Mouse (Mus musculus) naive thymus-derived CD4-positive, alpha-beta T cell, adult 2 months (primary cell): ENCODE results near the gene Zfp651.

ENCODE experiments used
- DNase-seq: peaks from one replicate; pipeline ENCODE4 v3.0.0-alpha.2; 2011; ENCODE audit warnings: low read depth

Zfp651 gene

DNA sequence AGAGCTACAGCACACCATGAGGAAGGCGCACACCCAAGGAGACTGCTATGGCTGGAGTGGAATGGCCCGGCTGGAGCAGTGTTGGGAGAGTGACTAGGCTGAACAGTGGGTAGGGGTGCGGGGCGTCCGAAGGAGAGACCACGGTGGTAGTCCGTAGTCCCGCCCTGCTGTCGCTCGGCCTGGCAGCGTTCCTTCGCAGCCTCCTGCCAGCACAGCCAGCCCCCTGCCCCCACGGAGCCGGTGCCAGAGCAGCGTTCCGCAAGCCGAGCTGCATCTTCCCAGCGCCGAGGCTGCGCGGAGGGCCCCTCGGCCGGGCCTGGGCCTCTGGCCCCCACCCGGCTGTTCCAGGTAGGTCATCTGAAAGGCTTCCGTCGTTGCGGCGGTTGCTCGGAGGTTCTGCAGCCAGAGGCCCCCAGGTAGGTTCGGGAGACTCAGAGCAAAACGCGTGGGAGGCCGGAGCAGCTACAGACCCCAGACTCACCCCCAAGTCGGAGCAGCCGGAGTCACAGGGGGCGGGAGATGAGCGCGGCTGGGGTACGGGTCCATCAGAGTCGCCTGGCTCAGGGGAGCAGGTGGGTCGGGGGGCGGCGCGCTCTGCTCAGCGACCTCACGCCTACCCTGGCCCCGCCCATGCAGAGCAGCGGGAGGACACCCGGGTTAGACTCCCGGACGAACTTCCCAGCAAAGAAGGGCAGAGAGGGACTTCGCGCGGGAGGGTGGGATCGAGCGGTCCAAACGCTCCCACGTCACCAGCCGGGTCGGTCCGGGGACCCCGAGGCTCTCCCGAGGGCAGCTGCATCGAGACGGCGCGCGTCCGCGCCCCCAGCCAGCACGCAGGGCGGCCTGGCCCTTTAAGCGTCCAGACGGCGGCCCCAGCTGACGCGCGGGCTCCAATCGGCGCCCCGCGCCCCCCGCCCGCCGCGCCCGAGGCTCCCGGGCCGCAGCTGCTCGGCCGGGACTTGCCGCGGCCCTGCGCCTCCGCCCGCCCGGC, at the start of gene Zfp651:
Zfp651 (plus strand) TSS at position 240 of the 991 bp plus-strand sequence.
- peak; percentile 33 for DNase-seq

DNA sequence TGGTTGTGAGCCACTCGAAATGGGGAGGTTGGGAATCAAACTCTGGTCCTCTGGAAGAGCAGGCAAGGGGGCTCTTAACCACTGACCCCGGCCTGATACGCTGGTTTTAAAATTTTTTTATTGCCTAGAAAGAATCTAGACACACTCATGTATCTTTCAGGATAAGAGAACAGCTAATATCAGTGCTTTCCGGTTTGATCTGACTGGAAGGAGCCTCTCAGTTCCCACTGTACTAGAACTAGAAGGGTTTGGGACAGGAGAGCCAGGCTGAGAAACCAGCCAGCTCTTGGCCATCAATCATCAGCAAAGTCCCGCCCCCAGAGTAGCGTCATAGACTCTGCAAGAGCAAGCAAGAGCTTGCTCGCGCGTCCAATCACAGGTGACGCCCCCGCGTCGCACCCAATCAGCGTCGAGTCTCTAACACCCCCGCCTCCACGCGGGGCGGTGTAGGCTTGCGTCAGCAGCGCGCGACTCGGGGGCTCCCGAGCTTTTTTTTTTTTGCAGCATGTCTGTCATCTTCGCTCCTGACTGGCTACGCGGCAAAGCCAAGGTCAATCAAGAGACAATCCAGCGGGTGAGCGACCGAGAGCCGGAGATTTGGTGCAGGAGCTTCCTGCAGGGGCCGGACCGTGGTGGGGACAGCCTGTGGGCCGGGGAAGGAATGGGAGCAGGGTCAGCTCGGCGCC, 49.1 kb upstream of the Zfp651 start, which contains the start of gene Ss18l2:
Ss18l2 (plus strand) TSS at position 432 of the 686 bp plus-strand sequence.
- DNase-seq, result peak; percentile 99

DNA sequence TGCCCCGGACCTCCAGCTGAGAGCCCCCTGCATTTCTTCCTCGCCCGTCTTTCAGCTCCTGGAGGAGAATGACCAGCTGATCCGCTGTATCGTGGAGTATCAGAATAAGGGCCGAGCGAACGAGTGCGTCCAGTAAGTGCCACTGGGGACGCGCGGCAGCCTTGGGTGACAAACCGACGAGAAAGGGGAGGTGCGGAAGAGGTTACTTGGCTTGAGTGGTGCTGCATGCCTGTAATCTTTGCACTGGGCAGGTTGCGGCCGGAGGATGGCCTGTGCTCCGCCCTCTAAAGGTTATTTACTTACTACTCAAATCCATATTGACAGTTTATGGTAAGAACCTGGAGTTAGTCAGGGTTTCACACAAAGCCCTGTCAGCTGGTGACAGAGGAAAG, 48.5 kb upstream of the Zfp651 start:
- no peak for DNase-seq

DNA sequence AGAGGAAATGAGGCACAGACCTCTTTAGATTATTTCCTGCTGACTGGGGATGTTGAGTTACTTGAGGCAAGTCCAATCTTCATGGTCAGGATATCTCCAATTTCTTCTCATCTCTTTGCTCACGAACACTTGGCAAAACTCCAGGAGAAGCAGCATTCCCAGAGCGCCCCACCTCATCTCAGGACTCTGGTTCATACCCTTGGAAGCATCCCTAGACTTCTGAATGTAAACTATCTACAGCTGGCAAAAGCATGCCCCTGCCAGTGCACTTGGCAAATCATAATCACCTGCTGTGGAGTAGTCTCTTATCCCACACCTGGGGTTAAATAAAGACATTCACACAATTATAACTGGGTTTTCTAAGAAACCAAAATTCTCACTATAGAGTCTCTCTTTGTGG, 42.1 kb upstream of the Zfp651 start:
- DNase-seq, result no peak

DNA sequence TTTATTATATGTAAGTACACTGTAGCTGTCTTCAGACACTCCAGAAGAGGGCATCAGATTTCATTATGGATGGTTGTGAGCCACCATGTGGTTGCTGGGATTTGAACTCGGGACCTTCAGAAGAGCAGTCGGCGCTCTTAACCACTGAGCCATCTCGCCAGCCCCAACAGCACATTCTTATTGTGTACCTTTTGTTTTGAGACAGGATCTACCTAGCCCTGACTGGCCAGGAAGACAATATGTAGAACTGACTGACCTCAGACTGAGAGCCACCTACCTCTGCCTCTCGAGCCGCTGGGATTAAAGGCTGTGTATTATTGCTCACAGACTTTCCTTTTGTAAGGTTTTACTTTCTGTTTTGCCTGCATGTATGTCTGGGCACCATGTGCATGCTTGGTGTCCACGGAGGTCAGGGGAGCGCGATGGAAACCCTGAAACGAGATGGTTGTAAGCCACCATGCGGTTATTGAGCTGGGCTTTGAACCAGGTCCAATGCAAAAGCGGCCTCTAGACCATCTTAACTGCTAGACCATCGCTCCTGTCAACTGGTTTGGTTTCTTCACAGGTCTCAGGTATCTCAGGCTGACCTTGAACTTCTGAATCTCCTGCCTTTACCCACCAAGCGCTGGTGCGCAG, 40.9 kb upstream of the Zfp651 start:
- no peak for DNase-seq

DNA sequence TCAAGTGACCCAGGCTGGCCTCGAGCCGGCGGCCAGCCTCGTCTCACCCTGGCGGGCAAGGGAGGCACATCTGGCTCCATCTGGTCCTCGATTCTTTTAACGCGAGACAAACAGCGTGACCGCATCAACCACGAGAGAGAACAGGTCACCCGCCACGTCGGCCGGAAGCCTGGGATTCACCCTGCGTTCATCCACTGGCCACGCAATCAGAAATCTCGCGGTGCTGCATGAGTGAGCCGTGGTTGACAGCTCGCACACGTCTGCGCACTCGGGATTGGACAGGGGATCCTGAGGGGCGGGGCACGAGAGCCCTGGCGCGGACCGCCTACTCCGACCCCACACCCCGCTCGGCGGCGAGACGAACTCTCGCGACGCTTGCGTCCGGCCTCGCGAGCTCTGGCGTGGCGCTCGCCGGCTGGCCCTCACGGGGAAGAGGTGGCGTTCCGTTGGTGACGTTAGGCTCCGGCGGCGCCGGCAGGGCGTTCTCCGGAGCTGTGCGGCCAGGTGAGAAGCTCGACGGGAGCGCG, 40.3 kb upstream of the Zfp651 start, which contains the start of gene Nktr:
Nktr (plus strand) TSS at position 378 of the 527 bp plus-strand sequence.
- DNase-seq, result peak; percentile 98

DNA sequence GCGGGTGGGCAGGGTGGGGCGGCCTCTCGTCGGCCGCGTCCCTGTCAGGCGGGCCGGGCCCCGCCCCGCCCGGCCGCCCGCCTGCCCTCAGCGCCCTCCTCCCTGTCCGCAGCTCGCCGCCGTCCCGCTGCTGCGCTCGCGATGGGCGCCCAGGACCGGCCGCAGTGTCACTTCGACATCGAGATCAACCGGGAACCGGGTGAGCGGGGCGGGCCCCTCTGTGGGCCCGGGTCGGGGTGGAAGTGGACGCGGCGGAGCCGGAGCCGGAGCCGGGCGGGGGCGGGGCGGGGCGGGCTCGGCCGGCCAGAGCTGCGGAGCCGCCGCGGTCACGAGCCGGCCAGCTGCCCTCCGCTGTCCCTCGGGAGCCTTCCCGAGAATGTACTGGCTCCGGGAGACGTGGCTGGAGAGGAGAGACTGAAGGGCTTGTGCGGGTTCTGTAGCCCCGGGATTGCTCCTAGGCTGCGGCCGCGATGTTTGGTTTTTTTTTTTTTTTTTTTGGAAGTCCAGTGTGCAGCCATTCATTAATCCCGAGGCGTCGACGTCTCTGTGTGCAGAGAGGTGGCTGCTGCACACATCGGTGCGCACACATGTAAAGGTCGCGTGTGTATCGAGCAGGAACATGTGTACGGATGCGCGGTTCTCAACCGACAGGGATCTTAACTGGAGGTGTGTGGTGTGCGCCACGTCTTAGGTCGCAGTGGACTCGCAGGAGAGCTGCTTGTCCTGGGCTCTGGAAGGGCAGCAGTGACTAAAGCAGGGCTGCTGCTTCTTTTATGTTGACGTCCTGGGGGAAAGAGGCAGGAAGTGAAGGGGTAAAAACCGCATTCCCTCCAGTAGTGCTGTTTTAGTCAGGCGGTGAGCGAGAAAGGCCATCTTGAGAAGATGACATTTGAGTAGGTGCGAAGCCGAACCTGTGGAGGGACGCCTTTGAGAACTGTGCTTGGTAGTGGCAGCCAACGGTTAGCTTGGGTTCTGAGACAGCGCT, 39.5 kb upstream of the Zfp651 start:
- peak; percentile 76 for DNase-seq

DNA sequence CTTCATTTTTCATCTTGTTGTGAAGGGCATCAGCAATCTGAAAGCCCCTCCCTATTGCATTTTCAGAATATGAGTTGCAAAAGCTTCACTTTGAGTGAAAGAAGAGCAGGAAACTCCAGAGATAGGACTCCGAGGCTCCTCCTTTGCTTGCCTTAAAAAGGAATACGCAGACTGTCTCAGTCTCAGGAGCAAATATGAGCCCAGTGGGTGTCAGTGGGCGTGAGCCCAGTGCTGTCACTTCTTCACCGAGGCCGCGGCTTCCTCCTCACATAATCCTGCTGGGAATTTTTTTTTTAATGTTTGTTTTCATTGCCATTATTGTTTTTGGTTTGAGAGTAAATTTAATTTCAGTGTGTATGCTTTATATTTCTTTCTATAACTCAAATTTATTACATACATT, 18.6 kb upstream of the Zfp651 start:
- DNase-seq, result no peak

DNA sequence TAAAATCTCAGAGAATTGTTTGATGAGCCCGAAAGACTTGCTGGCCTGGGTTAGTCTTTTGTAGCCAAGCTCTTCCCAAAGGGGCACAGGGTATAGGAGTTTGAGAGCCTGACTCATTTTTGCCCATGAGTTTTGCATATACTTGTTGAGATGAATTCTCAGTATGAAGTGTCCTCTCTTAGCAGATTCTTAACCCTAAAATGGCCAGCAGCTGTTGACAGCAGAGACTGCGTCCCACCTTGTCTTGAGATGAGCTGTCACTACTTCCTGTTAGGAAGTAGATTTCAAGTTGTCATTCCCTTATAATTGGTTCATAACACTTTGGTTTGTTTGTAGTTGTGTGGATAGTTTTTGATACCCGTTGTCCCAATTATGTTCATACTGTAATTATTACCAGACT, 18.0 kb upstream of the Zfp651 start:
- DNase-seq, result no peak

DNA sequence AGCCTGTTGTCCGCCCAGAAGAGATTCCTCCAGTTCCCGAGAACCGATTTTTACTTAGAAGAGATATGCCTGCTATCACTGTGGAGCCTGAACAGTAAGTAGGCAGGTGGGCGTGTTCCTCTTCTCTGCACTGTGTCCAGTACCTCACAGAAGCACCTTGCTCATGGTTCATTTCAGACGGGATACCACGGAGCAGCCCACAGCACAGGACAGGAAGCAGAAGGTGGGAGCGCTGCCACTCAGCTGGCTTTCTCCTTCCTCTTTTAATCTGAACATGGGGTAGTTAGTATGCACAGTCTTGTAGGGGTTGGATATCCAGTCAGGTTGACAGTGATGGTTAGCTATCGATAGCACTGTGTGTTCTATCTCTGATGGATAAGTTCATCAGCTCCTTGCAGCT, 15.1 kb upstream of the Zfp651 start:
- DNase-seq, result no peak

DNA sequence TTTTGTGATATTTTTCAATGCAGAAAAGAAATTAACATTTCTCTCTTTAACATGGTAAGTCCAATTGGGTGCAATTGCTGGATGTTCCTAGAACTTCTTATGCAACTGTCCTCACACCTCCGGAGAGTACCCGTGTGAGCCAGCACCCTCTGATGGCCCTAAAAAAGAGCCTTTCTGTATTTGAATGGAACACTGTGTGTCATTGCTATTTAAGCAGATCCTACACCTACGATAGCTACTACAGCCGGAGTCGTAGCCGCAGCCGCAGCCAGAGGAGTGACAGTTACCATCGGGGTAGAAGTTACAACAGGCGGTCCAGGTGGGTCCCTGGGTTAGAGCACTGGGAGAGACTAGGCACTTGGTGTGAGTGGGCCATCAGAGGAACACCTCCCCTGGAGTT, 6.4 kb upstream of the Zfp651 start:
- DNase-seq, result no peak

DNA sequence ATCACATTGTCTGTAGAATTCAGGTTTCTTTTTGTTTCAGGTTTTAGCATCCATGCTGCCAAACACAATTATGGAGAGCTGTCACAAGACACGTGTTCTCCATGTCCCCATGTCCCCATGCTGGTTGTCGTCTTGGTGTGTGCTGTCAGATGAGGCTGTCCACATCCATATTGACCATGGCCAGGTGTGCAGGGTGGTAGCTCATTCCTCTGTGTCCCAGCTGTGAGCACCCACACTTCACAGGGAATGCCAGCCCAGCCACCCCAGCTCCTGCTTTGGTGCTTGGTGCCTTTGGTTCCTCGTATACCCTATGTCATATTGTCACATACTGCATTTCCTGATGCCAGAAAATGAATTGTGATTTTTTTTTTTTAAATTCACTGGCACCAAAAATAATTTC, 4.5 kb upstream of the Zfp651 start:
- DNase-seq, result no peak

DNA sequence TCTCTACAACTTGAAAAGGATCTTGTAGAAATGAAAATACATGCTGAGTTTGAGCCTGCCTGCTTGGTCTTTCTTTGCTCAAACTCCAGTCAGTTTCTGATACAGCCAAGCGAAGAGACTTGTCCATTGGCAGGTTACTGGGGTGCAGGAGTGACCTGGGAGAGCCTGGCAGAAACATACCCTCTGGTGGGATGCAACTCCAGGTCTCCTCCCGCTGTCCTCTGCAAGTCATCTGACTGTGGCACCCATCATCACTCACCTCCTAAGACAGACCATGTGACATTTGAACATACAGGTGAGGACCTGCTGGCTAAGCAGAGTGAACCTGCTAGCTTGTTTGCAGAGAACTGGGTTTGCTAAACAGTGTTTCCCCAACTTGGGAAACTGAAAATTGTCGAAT, 2.3 kb upstream of the Zfp651 start:
- DNase-seq, result no peak

DNA sequence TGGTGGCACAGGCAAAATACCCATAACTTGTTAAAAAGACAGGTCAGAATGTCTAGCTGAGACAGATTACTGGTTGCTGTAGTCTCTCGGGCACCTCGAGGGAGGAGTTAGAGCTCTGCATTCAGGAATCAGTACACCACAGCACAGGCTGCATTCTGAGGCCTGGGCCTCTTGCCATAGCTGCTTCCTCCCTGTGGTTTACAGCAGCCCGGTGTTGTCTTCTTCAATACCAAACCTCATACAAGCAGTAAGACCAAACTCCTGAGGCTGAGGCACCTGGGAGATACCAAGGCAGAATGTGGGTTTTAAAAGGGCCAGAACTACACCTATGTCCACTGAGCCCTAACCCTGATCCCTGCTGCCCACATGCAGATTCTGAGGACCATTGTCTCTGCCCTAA, 1.7 kb upstream of the Zfp651 start:
- DNase-seq, result peak; percentile 54

DNA sequence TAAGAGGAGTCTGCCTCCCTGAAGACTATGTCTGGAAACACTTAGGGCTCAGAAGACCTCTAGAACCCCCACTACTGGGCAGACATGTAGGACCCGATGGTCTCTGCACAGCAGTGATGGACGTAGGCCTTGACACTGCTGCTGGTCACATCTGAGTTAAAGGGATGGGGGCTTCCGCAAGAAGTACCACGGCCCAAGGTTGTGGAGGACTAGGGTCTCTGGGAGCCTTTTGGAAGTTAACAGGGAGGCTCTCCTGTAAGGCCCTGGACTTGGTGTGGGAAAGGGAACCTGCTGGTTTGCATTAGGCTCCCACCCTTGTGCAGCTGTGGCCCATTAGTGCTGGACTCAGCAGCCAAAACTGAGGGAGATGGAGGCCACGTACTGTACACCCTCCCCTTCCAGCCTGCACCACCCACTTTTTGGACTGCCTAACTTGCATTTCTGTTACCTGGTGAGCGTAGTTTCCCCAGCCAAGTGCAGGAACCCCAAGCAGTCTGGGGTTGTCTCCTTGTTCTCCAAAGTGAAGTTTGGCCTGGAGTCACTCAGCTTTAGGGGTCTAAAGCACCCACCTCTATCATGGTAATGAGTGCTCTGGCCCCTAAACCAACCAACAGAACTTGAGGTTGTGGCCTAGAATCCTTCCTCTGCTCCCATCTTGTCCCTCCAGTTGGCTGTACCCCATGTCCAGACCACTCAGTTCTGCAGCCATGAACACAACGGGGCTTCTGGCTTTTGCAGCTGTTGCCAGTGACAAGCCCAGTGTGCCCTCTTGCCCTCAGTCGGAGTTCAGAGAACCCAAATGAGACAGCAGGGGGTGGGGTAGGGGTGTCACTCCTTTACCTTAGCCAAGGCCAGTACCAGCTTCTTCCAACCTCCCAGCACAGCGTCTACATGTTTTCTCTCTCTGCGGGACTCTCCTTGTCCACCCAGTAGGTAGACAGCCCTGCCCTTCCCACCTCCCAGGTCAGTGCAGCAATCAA, 1.0 kb upstream of the Zfp651 start:
- peak; percentile 17 for DNase-seq

DNA sequence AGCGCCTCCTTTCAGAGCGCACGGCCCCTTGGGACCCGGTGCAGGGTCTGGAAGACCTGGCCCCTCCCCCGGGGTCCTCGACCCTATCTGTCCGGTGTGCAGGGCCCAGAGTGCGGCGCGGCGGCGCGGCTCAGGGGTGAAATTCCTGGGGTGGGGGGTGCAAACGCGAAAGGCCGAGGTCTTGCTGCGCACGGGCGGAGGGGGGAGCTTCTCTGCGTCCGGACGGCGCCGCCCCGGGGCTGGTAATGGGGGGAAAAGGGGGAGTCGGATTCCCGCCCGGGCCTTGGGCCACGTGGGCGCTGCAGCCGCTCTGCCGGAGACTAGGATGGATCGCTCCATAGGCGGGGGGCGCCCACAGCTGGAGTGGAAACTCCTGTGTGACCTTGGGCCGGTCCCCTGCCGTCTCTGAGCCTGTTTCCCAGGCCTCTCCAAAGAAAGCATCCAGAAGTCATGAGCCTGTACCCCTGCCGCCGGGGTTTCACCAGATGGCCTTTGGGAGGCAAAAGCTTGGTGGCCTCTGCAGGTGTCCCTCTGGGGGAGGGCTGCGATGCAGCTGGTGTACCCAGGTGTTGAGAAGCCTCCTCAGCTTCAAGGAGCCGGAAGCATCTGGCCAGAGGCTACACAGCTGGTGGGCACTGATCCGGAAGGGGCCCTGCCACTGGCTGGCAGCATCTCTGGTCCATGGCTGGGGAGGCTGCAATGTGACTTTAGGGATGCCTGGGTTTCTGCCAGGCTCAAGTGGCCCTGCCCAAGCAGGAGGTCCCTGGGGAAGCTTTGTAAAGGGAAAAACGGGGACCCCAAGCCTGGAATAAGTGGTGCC, 1.4 kb downstream of the Zfp651 start:
- DNase-seq, result peak; percentile 13

DNA sequence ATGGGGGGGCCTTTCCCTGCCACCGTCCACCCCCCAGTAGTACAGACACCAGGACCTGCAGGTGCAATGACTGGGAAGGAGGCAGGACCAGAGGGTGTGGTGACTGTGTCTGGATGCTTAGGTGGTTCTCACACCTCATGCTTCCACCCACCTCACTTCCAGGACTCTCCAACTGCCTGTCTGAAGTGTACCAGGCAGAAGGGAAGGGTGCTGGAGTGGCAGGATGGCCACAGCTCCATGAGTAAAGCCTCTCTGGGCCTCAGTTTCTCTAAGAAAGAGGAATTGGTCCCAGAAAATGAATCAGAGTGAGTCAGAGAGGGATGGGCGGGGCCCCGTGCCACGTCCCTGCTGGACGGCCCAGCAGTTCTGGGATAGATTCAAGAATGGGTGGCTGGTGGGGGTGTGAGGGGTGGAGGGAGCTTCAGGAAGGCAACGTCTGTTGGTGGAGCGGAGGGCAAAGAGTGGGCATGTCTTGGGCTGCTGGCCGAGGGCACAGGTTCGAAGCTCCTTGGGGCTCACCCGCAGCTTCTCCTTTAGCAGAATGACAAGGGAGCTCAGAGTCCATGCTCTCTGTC, 2.0 kb downstream of the Zfp651 start:
- no peak for DNase-seq

DNA sequence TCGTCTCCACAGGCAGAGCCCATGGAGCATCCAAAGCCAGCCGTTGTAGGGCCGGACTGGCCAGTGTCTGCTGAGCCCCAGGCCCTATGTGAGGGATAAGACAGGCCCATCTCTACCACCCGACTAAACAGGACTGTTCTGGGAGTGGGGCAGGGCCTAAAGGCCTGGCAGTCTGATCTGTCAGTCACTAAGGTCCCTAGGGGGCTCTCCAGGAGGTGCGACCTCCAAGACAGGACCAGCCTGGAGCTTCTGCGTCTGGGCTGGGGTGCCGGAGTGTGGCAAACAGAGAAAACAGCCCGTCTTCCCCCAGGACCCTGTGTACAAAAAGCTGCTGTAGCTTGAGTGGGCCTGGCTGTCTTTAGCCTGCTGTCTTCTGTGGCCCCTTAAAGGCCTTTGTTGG, 2.7 kb downstream of the Zfp651 start:
- DNase-seq, result no peak

DNA sequence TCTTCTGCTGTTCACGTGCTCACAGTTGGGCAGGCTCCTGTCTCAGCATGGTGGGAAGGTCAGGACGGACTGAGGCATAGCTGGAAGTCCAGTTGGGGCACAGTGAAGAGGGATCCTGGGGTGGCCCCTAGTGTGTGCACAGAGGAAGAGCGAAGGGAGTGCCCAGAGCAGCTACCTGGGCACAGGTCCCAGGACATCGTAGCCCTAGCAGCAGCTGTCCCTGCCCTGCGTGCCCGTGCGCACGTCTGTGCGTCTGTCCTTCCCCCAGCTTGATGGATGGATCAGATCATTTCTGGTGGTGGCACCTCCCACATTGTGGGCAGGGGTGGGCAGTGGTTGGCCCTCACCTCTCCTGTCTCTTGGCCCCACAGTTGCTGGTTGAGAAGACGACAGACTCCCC, 3.1 kb downstream of the Zfp651 start:
- DNase-seq, result no peak
